Mouse (Mus musculus): ENCODE data around the gene Fam163b. TPM values are rescaled to one million over a fixed set of nuclear protein-coding genes. Genes with fewer than 3 reads are reported as not detected.

The Fam163b gene
- polyA plus RNA-seq, 1 experiment from 2014 or later: 0.10 TPM

DNA sequence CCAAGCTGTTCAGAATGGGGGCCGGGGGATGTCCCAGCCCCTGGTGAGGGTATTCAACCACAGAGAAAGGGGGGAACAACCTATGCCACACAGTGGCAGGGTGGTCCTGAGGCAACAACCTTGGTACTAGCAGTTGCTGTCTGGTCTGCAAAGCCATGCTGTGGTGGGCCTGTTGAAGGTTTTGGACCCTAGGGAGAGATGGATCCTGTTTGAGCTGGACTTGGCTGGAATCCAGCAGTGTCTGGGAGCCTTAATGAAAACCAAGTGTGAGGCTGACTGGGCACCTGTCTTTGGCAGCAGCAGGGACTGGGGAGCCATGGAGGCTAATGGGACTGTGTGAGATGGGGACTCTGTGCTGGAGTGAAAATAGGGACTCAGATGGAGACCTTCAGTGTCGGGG, 62.6 kb downstream of the Fam163b start:
- ATAC-seq: no peak
- H3K4me1 ChIP-seq (replicated peaks; ENCODE audit: control insufficient read depth, insufficient read depth, low read length): 0 out of 2 replicates have a peak, but pooled peaks cover 3% of the 10 kb centered on the region
- no peaks in the 10 kb centered on the region for H3K36me3 ChIP-seq (ENCODE audit: control insufficient read depth, insufficient read depth)
- H3K9me3 ChIP-seq (ENCODE audit: control insufficient read depth): no peaks in the 10 kb centered on the region
- H3K27ac ChIP-seq (ENCODE audit: low read depth, low read length): no peak overlapping the region
- 83% methylated on average over 2 of the region's 2 CpGs for WGBS
- no peak overlapping the region for H3K4me3 ChIP-seq (ENCODE audit: low read depth, low read length)
- 0 out of 2 replicates have a peak overlapping the region, but pooled peaks have one; percentile 9 for H3K4me2 ChIP-seq (replicated peaks; ENCODE audit: low read depth)
- H3K27me3 ChIP-seq (replicated peaks; ENCODE audit: control insufficient read depth, insufficient read depth, low read length): no peaks in the 10 kb centered on the region
- no peak for TF ChIP-seq CTCF (IDR thresholded peaks at IDR 0.05; ENCODE audit: low read depth)
- no peak overlapping the region for H3K9ac ChIP-seq (ENCODE audit: low read depth, low read length)

DNA sequence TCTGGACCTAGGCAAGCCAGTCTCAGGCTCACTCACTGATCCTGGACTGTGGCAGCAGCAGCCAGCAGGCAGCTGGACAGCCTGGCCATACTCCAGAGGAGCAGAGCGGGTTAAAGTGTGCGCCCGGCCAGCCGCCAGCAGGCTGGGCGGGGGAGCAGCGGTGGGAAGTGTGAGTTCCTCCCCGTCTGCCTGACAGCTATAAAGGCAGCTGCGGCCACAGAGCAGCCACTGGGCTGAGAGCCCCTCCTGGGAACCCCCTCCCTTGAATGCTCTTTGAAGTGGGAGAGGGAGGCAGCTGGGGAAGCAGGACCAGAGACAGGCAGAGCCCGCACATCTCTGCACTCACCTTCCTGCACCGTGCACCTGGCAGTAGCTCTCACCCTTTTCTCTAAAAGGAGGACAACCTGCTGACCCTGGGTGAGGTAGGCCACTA, 63.1 kb downstream of the Fam163b start, which contains the start of gene Adamtsl2:
Adamtsl2 (plus strand) TSS at position 228 of the 433 bp plus-strand sequence.
- 3% methylated on average over 10 of the region's 10 CpGs for WGBS
- peak; percentile 48; the same call in 1 of the 2 replicates for ATAC-seq
- no peak for TF ChIP-seq CTCF (IDR thresholded peaks at IDR 0.05; ENCODE audit: low read depth)

DNA sequence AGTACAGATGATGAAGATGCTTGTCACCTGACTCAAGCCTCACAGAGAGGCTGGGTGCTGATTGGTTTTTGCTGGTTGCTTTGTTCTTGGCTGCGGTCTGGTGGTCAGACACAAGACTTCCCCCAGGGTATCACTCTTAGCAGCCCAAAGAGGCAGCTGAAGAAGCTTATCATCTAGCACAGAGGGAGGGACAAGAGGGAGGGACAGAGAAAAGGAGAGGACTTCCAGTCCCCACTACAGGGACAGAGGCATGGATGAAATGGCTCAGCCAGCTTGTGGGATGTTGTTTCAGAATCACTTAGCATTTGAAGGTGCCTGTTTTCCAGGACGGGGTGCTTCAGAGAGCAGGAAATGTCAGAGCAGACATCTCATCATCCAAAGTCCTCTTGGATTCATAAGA, 64.0 kb downstream of the Fam163b start:
- no peak overlapping the region for H3K9ac ChIP-seq (ENCODE audit: low read depth, low read length)
- H3K4me2 ChIP-seq (replicated peaks; ENCODE audit: low read depth): no peak overlapping the region
- WGBS: 54% methylated on average over 2 of the region's 2 CpGs
- no peak for TF ChIP-seq CTCF (IDR thresholded peaks at IDR 0.05; ENCODE audit: low read depth)
- no peaks in the 10 kb centered on the region for H3K36me3 ChIP-seq (ENCODE audit: control insufficient read depth, insufficient read depth)
- no peak for ATAC-seq
- no peaks in the 10 kb centered on the region for H3K27me3 ChIP-seq (replicated peaks; ENCODE audit: control insufficient read depth, insufficient read depth, low read length)
- H3K9me3 ChIP-seq (ENCODE audit: control insufficient read depth): no peaks in the 10 kb centered on the region
- H3K27ac ChIP-seq (ENCODE audit: low read depth, low read length): no peak overlapping the region
- H3K4me3 ChIP-seq (ENCODE audit: low read depth, low read length): no peak overlapping the region
- 0 out of 2 replicates have a peak, but pooled peaks cover 3% of the 10 kb centered on the region for H3K4me1 ChIP-seq (replicated peaks; ENCODE audit: control insufficient read depth, insufficient read depth, low read length)

More for the DNA sequence above, 63.1 kb downstream of the Fam163b start, which contains the start of gene Adamtsl2:
- H3K9me3 ChIP-seq (ENCODE audit: control insufficient read depth): no peaks in the 10 kb centered on the region
- 0 out of 2 replicates have a peak, but pooled peaks cover 3% of the 10 kb centered on the region for H3K4me1 ChIP-seq (replicated peaks; ENCODE audit: control insufficient read depth, insufficient read depth, low read length)
- no peak within 1 kb of the TSS for H3K4me3 ChIP-seq (ENCODE audit: low read depth, low read length)
- H3K27me3 ChIP-seq (replicated peaks; ENCODE audit: control insufficient read depth, insufficient read depth, low read length): no peaks in the 10 kb centered on the region
- H3K27ac ChIP-seq (ENCODE audit: low read depth, low read length): no peak within 1 kb of the TSS
- H3K9ac ChIP-seq (ENCODE audit: low read depth, low read length): no peak within 1 kb of the TSS
- H3K4me2 ChIP-seq (replicated peaks; ENCODE audit: low read depth): 0 out of 2 replicates have a peak within 1 kb of the TSS, but pooled peaks have one; percentile 9
- H3K36me3 ChIP-seq (ENCODE audit: control insufficient read depth, insufficient read depth): no peaks in the 10 kb centered on the region

DNA sequence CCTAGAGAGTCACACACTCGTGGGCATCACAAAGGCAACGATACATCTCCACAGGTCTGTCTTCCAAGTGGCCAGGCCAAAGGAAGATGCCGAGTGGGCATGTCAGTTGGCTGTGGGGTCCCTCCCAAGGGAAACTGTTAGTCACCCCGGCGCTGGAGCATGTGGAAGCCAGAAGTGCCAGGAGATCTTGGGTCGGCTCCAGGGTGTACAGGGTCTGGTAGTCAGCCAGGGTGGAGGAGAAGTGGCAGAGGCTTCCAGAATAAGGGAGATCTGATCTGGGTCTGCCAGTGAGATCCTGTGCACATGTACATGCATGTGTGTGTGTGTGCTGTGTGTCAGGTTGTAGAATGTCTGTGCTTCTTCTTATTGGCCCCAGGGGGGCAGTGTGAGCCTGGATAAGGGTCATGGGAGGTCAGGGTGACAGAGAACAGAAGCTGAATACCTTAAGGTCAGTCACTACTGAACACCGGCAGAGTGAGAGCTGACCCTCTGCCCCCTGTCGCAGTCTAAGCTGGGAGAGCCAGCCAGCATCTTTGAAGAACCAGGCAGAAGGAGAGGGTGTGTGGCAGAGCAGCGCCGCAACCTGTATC, 64.5 kb downstream of the Fam163b start:
- ATAC-seq: no peak
- no peaks in the 10 kb centered on the region for H3K36me3 ChIP-seq (ENCODE audit: control insufficient read depth, insufficient read depth)
- H3K4me3 ChIP-seq (ENCODE audit: low read depth, low read length): no peak overlapping the region
- 0 out of 2 replicates have a peak, but pooled peaks cover 3% of the 10 kb centered on the region for H3K4me1 ChIP-seq (replicated peaks; ENCODE audit: control insufficient read depth, insufficient read depth, low read length)
- no peak overlapping the region for H3K27ac ChIP-seq (ENCODE audit: low read depth, low read length)
- no peaks in the 10 kb centered on the region for H3K9me3 ChIP-seq (ENCODE audit: control insufficient read depth)
- H3K27me3 ChIP-seq (replicated peaks; ENCODE audit: control insufficient read depth, insufficient read depth, low read length): no peaks in the 10 kb centered on the region
- H3K4me2 ChIP-seq (replicated peaks; ENCODE audit: low read depth): no peak overlapping the region
- peak; percentile 48 for TF ChIP-seq CTCF (IDR thresholded peaks at IDR 0.05; ENCODE audit: low read depth)
- no peak overlapping the region for H3K9ac ChIP-seq (ENCODE audit: low read depth, low read length)
- 67% methylated on average over 10 of the region's 10 CpGs for WGBS

DNA sequence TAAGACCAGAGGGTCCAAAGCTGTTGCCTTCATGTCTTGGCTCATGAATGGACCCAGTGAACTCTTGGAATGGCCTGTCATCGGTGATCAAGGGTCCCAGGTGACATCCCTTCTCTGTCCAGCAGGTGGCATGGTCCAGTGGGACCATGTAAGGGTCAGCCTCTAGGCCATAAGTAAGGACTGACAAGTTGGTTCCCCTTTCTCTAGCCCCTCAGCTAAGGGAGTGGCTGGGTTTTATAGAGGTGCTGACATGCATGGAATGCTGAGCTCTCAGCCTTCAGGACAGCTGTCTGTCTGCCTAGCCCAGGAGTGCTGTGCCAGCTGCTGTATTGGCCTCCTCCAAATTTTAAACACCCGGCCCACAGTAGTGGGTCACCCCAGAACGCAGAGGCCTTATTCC, 66.8 kb downstream of the Fam163b start:
- H3K27ac ChIP-seq (ENCODE audit: low read depth, low read length): no peak overlapping the region
- 64% methylated on average over 3 of the region's 3 CpGs for WGBS

DNA sequence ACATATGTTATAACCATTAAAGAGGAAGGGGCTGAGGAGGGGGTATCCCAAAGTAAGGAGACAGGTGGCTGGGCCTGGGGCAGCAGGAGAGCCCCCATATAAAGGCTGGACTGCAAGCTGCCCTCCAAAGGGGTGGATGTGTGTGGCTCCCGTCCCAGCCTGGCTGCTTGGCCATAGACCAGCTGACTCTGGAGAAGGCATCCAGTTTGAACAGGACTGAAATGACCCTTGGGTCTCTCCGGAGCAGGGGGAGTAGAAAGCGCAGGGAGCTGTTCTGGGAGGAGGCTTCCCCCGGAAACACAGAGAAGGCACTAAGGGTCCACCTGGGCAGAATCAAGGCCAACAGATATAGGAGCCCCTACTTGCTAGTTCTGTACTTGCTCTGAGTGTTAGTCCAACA, 67.5 kb downstream of the Fam163b start:
- Histone ChIP-seq H3K4me1 (replicated peaks; ENCODE audit: control insufficient read depth, insufficient read depth, low read length) (0 out of 2 replicates have a peak, but pooled peaks cover 3% of the 10 kb centered on the region), H3K9ac (ENCODE audit: low read depth, low read length) (no peak overlapping the region), H3K36me3 (ENCODE audit: control insufficient read depth, insufficient read depth) (no peaks in the 10 kb centered on the region), H3K4me2 (replicated peaks; ENCODE audit: low read depth) (no peak overlapping the region), H3K9me3 (ENCODE audit: control insufficient read depth) (no peaks in the 10 kb centered on the region), H3K4me3 (ENCODE audit: low read depth, low read length) (no peak overlapping the region), H3K27ac (ENCODE audit: low read depth, low read length) (no peak overlapping the region), H3K27me3 (replicated peaks; ENCODE audit: control insufficient read depth, insufficient read depth, low read length) (no peaks in the 10 kb centered on the region)
- WGBS: 75% methylated on average over 4 of the region's 4 CpGs
- TF ChIP-seq CTCF (IDR thresholded peaks at IDR 0.05; ENCODE audit: low read depth): no peak
- ATAC-seq: no peak

More for the DNA sequence above, 66.8 kb downstream of the Fam163b start:
- no peaks in the 10 kb centered on the region for H3K36me3 ChIP-seq (ENCODE audit: control insufficient read depth, insufficient read depth)
- H3K9ac ChIP-seq (ENCODE audit: low read depth, low read length): no peak overlapping the region
- no peaks in the 10 kb centered on the region for H3K9me3 ChIP-seq (ENCODE audit: control insufficient read depth)
- ATAC-seq: no peak
- H3K27me3 ChIP-seq (replicated peaks; ENCODE audit: control insufficient read depth, insufficient read depth, low read length): no peaks in the 10 kb centered on the region
- no peak overlapping the region for H3K4me2 ChIP-seq (replicated peaks; ENCODE audit: low read depth)
- no peak overlapping the region for H3K4me3 ChIP-seq (ENCODE audit: low read depth, low read length)
- peak; percentile 80 for TF ChIP-seq CTCF (IDR thresholded peaks at IDR 0.05; ENCODE audit: low read depth)
- 0 out of 2 replicates have a peak, but pooled peaks cover 3% of the 10 kb centered on the region for H3K4me1 ChIP-seq (replicated peaks; ENCODE audit: control insufficient read depth, insufficient read depth, low read length)

All from intestine, postnatal 0 days (tissue).